In the genomic region with DNA sequence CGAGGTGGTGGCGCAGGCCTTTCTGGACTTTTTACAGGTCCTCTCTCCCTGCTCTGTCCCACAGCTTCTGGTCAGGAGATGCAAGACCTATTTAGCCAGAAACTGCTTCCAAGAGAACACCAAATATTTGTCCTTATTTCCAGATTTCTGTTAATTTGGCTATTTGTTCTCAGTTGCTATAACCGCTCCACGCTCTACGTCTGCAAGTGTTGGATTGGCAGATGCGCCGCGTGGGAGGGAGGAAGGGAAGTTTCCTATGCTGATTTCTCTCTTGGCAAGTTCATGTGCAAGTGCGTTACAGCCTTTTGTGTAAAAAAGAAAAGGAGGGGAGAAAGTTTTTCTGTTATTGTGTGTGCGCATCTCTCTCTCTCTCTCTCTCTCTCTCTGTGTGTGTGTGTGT, we compare ENCODE assay signal across 19 mouse cellular contexts. TPM values are rescaled to one million over a fixed set of nuclear protein-coding genes. Genes with fewer than 3 reads are reported as not detected.
DNase-seq lines count a peak whose midpoint lies in the region; ATAC-seq and TF ChIP-seq lines count a peak whose summit lies in the region.
"Had no signal": no experiment of that assay in that cellular context is flagged by ENCODE, and none has a peak within 500 bp of the region (broad histone marks: within the 10 kb centered on the region; RNA-seq: fewer than 3 reads in every experiment).

No protein-coding gene starts in this region.

- H3K36me3 ChIP-seq in midbrain, embryonic 16.5 days (ENCODE audit: control insufficient read depth, insufficient read depth, low read length), result no peaks in the 10 kb centered on the region
- no peaks in the 10 kb centered on the region for H3K36me3 ChIP-seq in midbrain, embryonic 11.5 days (ENCODE audit: control insufficient read depth, insufficient read depth, low read length)
- H3K36me3 ChIP-seq: heart, embryonic 12.5 days; limb, embryonic 10.5 days; liver, embryonic 13.5 days; lung, embryonic 15.5 days; midbrain, embryonic 13.5 days had no signal

- no peak for ATAC-seq in midbrain, embryonic 16.5 days
- ATAC-seq in midbrain, embryonic 11.5 days (ENCODE audit: low FRiP score), result no peak
- ATAC-seq: hindbrain, postnatal 0 days; midbrain, embryonic 13.5 days had no signal

- no peak overlapping the region for H3K9ac ChIP-seq in midbrain, embryonic 16.5 days (ENCODE audit: low read depth, low read length)
- no peak overlapping the region for H3K9ac ChIP-seq in midbrain, embryonic 11.5 days (ENCODE audit: low read length)
- H3K9ac ChIP-seq: heart, embryonic 12.5 days; liver, embryonic 13.5 days; lung, embryonic 15.5 days; midbrain, embryonic 13.5 days had no signal

- H3K4me3 ChIP-seq in layer of hippocampus, adult 2 months, result no peak overlapping the region
- no peak overlapping the region for H3K4me3 ChIP-seq in midbrain, embryonic 16.5 days (ENCODE audit: low read depth, low read length)
- H3K4me3 ChIP-seq in midbrain, embryonic 11.5 days (ENCODE audit: low read depth, low read length), result no peak overlapping the region
- H3K4me3 ChIP-seq: heart, embryonic 12.5 days; limb, embryonic 10.5 days; liver, embryonic 13.5 days; lung, embryonic 15.5 days; midbrain, embryonic 13.5 days had no signal

- no peak for TF ChIP-seq CTCF in layer of hippocampus, adult 2 months (conservative IDR thresholded peaks at IDR 0.05)

- DNase-seq in layer of hippocampus, adult 11-12 months (ENCODE audit: low spot score), result peak; percentile 76
- no peak for DNase-seq in layer of hippocampus, adult 9-10 months (ENCODE audit: low spot score)
- DNase-seq in layer of hippocampus, adult 2 months (ENCODE audit: low spot score in 2 of 2), result peak; percentile 74 to 87
- DNase-seq in left cerebral cortex, postnatal 25 days (ENCODE audit: low spot score in 2 of 2), result peak; percentile 74 to 91
- DNase-seq in right cerebral cortex, postnatal 4 days, result peak; percentile 23
- no peak for DNase-seq in midbrain, embryonic 11.5 days (ENCODE audit: low spot score, missing footprints)
- no peak for DNase-seq in cerebellum, adult 18-20 months
- DNase-seq: adrenal gland, postnatal 10 days; cerebellum, adult 8-10 months; kidney, adult 18-20 months; kidney, postnatal 14 days; liver, embryonic 13.5 days had no signal

- intact Hi-C loops in left cerebral cortex, postnatal 25 days (cut with DNase I), result loop anchor here (5.0 kb wide), 1 partner anchor 92 kb away; no protein-coding TSS in a partner anchor

- peak overlapping the region; percentile 77 for H3K27ac ChIP-seq in layer of hippocampus, adult 2 months
- no peak overlapping the region for H3K27ac ChIP-seq in midbrain, embryonic 16.5 days (ENCODE audit: low read length)
- H3K27ac ChIP-seq in midbrain, embryonic 11.5 days (ENCODE audit: low read depth, low read length), result no peak overlapping the region
- H3K27ac ChIP-seq: hindbrain, postnatal 0 days; limb, embryonic 10.5 days; liver, embryonic 13.5 days; lung, embryonic 15.5 days; macrophage; midbrain, embryonic 13.5 days had no signal

- 92% methylated on average over 10 of the region's 10 CpGs for WGBS in midbrain, embryonic 16.5 days
- WGBS in midbrain, embryonic 11.5 days, result 88% methylated on average over 10 of the region's 10 CpGs

- no peaks in the 10 kb centered on the region for H3K4me1 ChIP-seq in midbrain, embryonic 16.5 days (ENCODE audit: control insufficient read depth, insufficient read depth, low read length)
- no peaks in the 10 kb centered on the region for H3K4me1 ChIP-seq in midbrain, embryonic 11.5 days (ENCODE audit: control insufficient read depth, insufficient read depth, low read length)
- H3K4me1 ChIP-seq: heart, embryonic 12.5 days; limb, embryonic 10.5 days; lung, embryonic 15.5 days; midbrain, embryonic 13.5 days had no signal

- no peaks in the 10 kb centered on the region for H3K9me3 ChIP-seq in midbrain, embryonic 16.5 days (replicated peaks; ENCODE audit: control insufficient read depth, low read length, poor library complexity, severe bottlenecking)
- no peaks in the 10 kb centered on the region for H3K9me3 ChIP-seq in midbrain, embryonic 11.5 days (ENCODE audit: control insufficient read depth, low read length)
- H3K9me3 ChIP-seq: limb, embryonic 10.5 days; liver, embryonic 13.5 days; lung, embryonic 15.5 days; midbrain, embryonic 13.5 days had no signal

- no peaks in the 10 kb centered on the region for H3K27me3 ChIP-seq in midbrain, embryonic 16.5 days (ENCODE audit: control insufficient read depth, insufficient read depth, low read depth, low read length)
- H3K27me3 ChIP-seq in midbrain, embryonic 11.5 days (ENCODE audit: control insufficient read depth, insufficient read depth, low read length), result no peaks in the 10 kb centered on the region
- H3K27me3 ChIP-seq: liver, embryonic 13.5 days; lung, embryonic 15.5 days; midbrain, embryonic 13.5 days had no signal

- no peak overlapping the region for H3K4me2 ChIP-seq in midbrain, embryonic 16.5 days (ENCODE audit: low read length)
- no peak overlapping the region for H3K4me2 ChIP-seq in midbrain, embryonic 11.5 days
- H3K4me2 ChIP-seq: heart, embryonic 12.5 days; liver, embryonic 13.5 days; lung, embryonic 15.5 days; midbrain, embryonic 13.5 days had no signal

RNA-seq across cellular contexts. Expression of gene Zdhhc14, which starts 58.1 kb away (rescaled TPM):
- total RNA-seq in layer of hippocampus, adult 2 months (2021), result 10 to 100 TPM; 40.6 to 48.6 TPM
- 10 to 100 TPM; 51.3 to 53.2 TPM for total RNA-seq in left cerebral cortex, postnatal 25 days (2021)
- 9.0 and 9.4 TPM in 2 replicates for polyA plus RNA-seq in midbrain, embryonic 16.5 days (2015; fragmentation: Nextera tagmentation; extraction: Ambion mirVana)
- 2.0 TPM in 2 replicates for polyA plus RNA-seq in midbrain, embryonic 11.5 days (2014; fragmentation: Nextera tagmentation; extraction: Ambion mirVana)

Comparison
In these comparisons a context has a peak if more than half of its experiments do, and no peak if none do; other contexts are left out.
1. DNase-seq: peak in layer of hippocampus, adult 11-12 months (single experiment), layer of hippocampus, adult 2 months (2 of 2), left cerebral cortex, postnatal 25 days (2 of 2) and right cerebral cortex, postnatal 4 days (single experiment); none in layer of hippocampus, adult 9-10 months (single experiment), midbrain, embryonic 11.5 days (single experiment) and cerebellum, adult 18-20 months (0 of 2).